Comparison of ENCODE assay signal across 8 mouse cellular contexts in genomic region chr19:6373539-6374400, GRCm38 (mm10). TPM values are rescaled to one million over a fixed set of nuclear protein-coding genes. Genes with fewer than 3 reads are reported as not detected.
DNase-seq lines count a peak whose midpoint lies in the region; ATAC-seq lines count a peak whose summit lies in the region.
"Had no signal": no experiment of that assay in that cellular context is flagged by ENCODE, and none has a peak within 500 bp of the region (broad histone marks: within the 10 kb centered on the region; RNA-seq: fewer than 3 reads in every experiment).

No protein-coding gene starts in this region.

- 0 out of 2 replicates have a peak overlapping the region, but pooled peaks have one; percentile 6 for H3K4me3 ChIP-seq in limb, embryonic 10.5 days
- no peak overlapping the region for H3K4me3 ChIP-seq in midbrain, embryonic 14.5 days (replicated peaks; ENCODE audit: low read depth, low read length)
- H3K4me3 ChIP-seq: neural tube, embryonic 13.5 days had no signal

- H3K9ac ChIP-seq in midbrain, embryonic 14.5 days (replicated peaks; ENCODE audit: low read length) = no peak overlapping the region
- H3K9ac ChIP-seq: neural tube, embryonic 13.5 days had no signal

- 79% methylated on average over 12 of the region's 12 CpGs for WGBS in limb, embryonic 10.5 days
- 70% methylated on average over 12 of the region's 12 CpGs for WGBS in midbrain, embryonic 14.5 days

- H3K27me3 ChIP-seq in limb, embryonic 10.5 days (ENCODE audit: low read depth, poor library complexity, severe bottlenecking) = no peaks in the 10 kb centered on the region
- no peaks in the 10 kb centered on the region for H3K27me3 ChIP-seq in midbrain, embryonic 14.5 days (ENCODE audit: control insufficient read depth, insufficient read depth, low read length)
- H3K27me3 ChIP-seq: neural tube, embryonic 13.5 days had no signal

- H3K36me3 ChIP-seq in limb, embryonic 10.5 days = peaks cover 99% of the 10 kb centered on the region
- peaks cover 98% of the 10 kb centered on the region for H3K36me3 ChIP-seq in midbrain, embryonic 14.5 days (ENCODE audit: control insufficient read depth, insufficient read depth, low read length)

- no peak overlapping the region for H3K4me2 ChIP-seq in midbrain, embryonic 14.5 days (ENCODE audit: low read length)
- H3K4me2 ChIP-seq: neural tube, embryonic 13.5 days had no signal

- H3K27ac ChIP-seq in limb, embryonic 10.5 days = no peak overlapping the region
- no peak overlapping the region for H3K27ac ChIP-seq in midbrain, embryonic 14.5 days (replicated peaks; ENCODE audit: low read depth, low read length)
- H3K27ac ChIP-seq: neural tube, embryonic 13.5 days had no signal

- DNase-seq in adrenal gland, adult (ENCODE audit: inconsistent age in 2 of 2, low spot score in 1 of 2) = peak; percentile 79 to 92
- peak; percentile 79 to 90 for DNase-seq in cerebellum, postnatal 4 days (ENCODE audit: low spot score in 2 of 2)
- DNase-seq in gastrocnemius, postnatal 4 days (ENCODE audit: low spot score in 2 of 2) = peak; percentile 84 to 90
- peak; percentile 49 for DNase-seq in kidney, adult 11 months
- peak; percentile 82 for DNase-seq in limb, embryonic 10.5 days (ENCODE audit: low spot score)
- peak; percentile 89 for DNase-seq in midbrain, embryonic 14.5 days
- peak; percentile 68 to 83 for DNase-seq in spleen, postnatal 14 days (ENCODE audit: low spot score in 2 of 2)

- H3K4me1 ChIP-seq in limb, embryonic 10.5 days = no peaks in the 10 kb centered on the region
- no peaks in the 10 kb centered on the region for H3K4me1 ChIP-seq in midbrain, embryonic 14.5 days (ENCODE audit: control insufficient read depth, insufficient read depth, low read length)

- ATAC-seq in midbrain, embryonic 14.5 days (ENCODE audit: low FRiP score, low TSS enrichment) = peak; percentile 17; the same call in 1 of the 2 replicates

- no peaks in the 10 kb centered on the region for H3K9me3 ChIP-seq in limb, embryonic 10.5 days (replicated peaks)
- H3K9me3 ChIP-seq in midbrain, embryonic 14.5 days (ENCODE audit: control insufficient read depth, low read length) = no peaks in the 10 kb centered on the region
- H3K9me3 ChIP-seq: neural tube, embryonic 13.5 days had no signal

RNA-seq across cellular contexts. Expression of gene Sf1, which starts 10.3 kb away (rescaled TPM):
- total RNA-seq in gastrocnemius, postnatal 4 days (2021) = 100 to 1,000 TPM; 150 to 183 TPM
- polyA plus RNA-seq in limb, embryonic 10.5 days (2016; fragmentation: Nextera tagmentation; extraction: Ambion mirVana) = 193 and 206 TPM in 2 replicates
- 99.6 and 125 TPM in 2 replicates for polyA plus RNA-seq in midbrain, embryonic 14.5 days (2014; fragmentation: Nextera tagmentation; extraction: Ambion mirVana)

RNA-seq across cellular contexts. Expression of gene Pygm, which starts 10.4 kb away (rescaled TPM):
- 1,000 to 10,000 TPM; 2,079 to 2,155 TPM for total RNA-seq in gastrocnemius, postnatal 4 days (2021)
- polyA plus RNA-seq in limb, embryonic 10.5 days (2016; fragmentation: Nextera tagmentation; extraction: Ambion mirVana) = 2.5 and 3.0 TPM in 2 replicates
- polyA plus RNA-seq in midbrain, embryonic 14.5 days (2014; fragmentation: Nextera tagmentation; extraction: Ambion mirVana) = 2.0 and 2.9 TPM in 2 replicates

RNA-seq across cellular contexts. Expression of gene Rasgrp2, which starts 25.4 kb away (rescaled TPM):
- total RNA-seq in gastrocnemius, postnatal 4 days (2021) = 10 to 100 TPM; 37.4 to 40.2 TPM
- polyA plus RNA-seq in limb, embryonic 10.5 days (2016; fragmentation: Nextera tagmentation; extraction: Ambion mirVana) = 14.6 and 16.7 TPM in 2 replicates
- 32.9 and 58.5 TPM in 2 replicates for polyA plus RNA-seq in midbrain, embryonic 14.5 days (2014; fragmentation: Nextera tagmentation; extraction: Ambion mirVana)

RNA-seq across cellular contexts. Expression of gene Map4k2, which starts 32.8 kb away (rescaled TPM):
- total RNA-seq in gastrocnemius, postnatal 4 days (2021) = 10 to 100 TPM; 18.4 to 21.4 TPM
- polyA plus RNA-seq in limb, embryonic 10.5 days (2016; fragmentation: Nextera tagmentation; extraction: Ambion mirVana) = 10.4 and 15.2 TPM in 2 replicates
- 14.3 and 18.8 TPM in 2 replicates for polyA plus RNA-seq in midbrain, embryonic 14.5 days (2014; fragmentation: Nextera tagmentation; extraction: Ambion mirVana)

RNA-seq across cellular contexts. Expression of gene Men1, which starts 39.0 kb away (rescaled TPM):
- total RNA-seq in gastrocnemius, postnatal 4 days (2021) = 10 to 100 TPM; 23.6 to 24.5 TPM
- polyA plus RNA-seq in limb, embryonic 10.5 days (2016; fragmentation: Nextera tagmentation; extraction: Ambion mirVana) = 118 and 120 TPM in 2 replicates
- polyA plus RNA-seq in midbrain, embryonic 14.5 days (2014; fragmentation: Nextera tagmentation; extraction: Ambion mirVana) = 54.8 and 55.4 TPM in 2 replicates
